Mouse (Mus musculus) thymus, adult 2 months (tissue): ENCODE data around the gene Marc2. TPM values are rescaled to one million over a fixed set of nuclear protein-coding genes. Genes with fewer than 3 reads are reported as not detected.

Experiments used
- DNase-seq: peaks from one replicate; pipeline ENCODE4 v3.0.0; 2021
- H3K27ac ChIP-seq: fragments of 200-500 bp; 2 replicates; pipeline ENCODE4 v1.5.1; 2012; ENCODE audit warnings: low read length, control low read depth; ENCODE audit not compliant: control insufficient read depth, insufficient read depth
- H3K27me3 ChIP-seq: fragments of 200-500 bp; 2 replicates; pipeline ENCODE4 v1.6.1; 2012; ENCODE audit warnings: mild to moderate bottlenecking, low read length, moderate library complexity, mixed read lengths; ENCODE audit not compliant: control insufficient read depth, insufficient read depth
- H3K36me3 ChIP-seq: fragments of 200-500 bp; 2 replicates; pipeline ENCODE4 v1.6.1; 2012; ENCODE audit warnings: mild to moderate bottlenecking, low read length, moderate library complexity; ENCODE audit not compliant: control insufficient read depth, insufficient read depth
- H3K4me1 ChIP-seq: fragments of 200-500 bp; replicated peaks from 2 replicates; pipeline ENCODE4 v1.6.1; 2012; ENCODE audit warnings: low read length; ENCODE audit not compliant: control insufficient read depth, insufficient read depth
- H3K4me3 ChIP-seq: fragments of 200-500 bp; 2 replicates; pipeline ENCODE4 v1.5.1; 2012; ENCODE audit warnings: mild to moderate bottlenecking, low read length, control low read depth, moderate library complexity; ENCODE audit not compliant: control insufficient read depth, insufficient read depth
- CTCF ChIP-seq: fragments of 200-500 bp; IDR thresholded peaks from 2 replicates; pipeline ENCODE4 v1.5.1; 2012; ENCODE audit warnings: mild to moderate bottlenecking, control low read depth, low read length, moderate library complexity, borderline replicate concordance; ENCODE audit not compliant: control insufficient read depth, poor library complexity, insufficient read depth; ENCODE audit errors: extremely low read depth
- POLR2A ChIP-seq: fragments of 200-500 bp; IDR thresholded peaks from 2 replicates; pipeline ENCODE4 v1.6.1; 2012; ENCODE audit warnings: mild to moderate bottlenecking, low read length, control low read depth, moderate library complexity; ENCODE audit not compliant: control insufficient read depth, poor library complexity, insufficient read depth; ENCODE audit errors: extremely low read depth
- WGBS: fragments of 180-500 bp; shearing (Covaris S2); methylation state at CpG from one replicate; pipeline ENCODE4 v1.1.7; 2018; 5-methylcytosine and 5-hydroxymethylcytosine counted together
- polyA plus RNA-seq: library from polyadenylated mRNA; depleted of rRNA; stranded (reverse); fragments of >200 nt; gene quantifications from 2 replicates; pipeline ENCODE4 v1.2.3, GENCODE M21; 2012; rRNA removed

Gene Marc2
- polyA plus RNA-seq, 1 experiment, result 76.3 TPM

- no peak overlapping the region for H3K27ac ChIP-seq
- WGBS, result 87% methylated on average over 3 of the region's 3 CpGs
- TF ChIP-seq POLR2A, result no peak
- no peak for TF ChIP-seq CTCF
- H3K27me3 ChIP-seq, result no peaks in the 10 kb centered on the region
- no peaks in the 10 kb centered on the region for H3K36me3 ChIP-seq
- DNase-seq, result no peak
- H3K4me1 ChIP-seq, result no peaks in the 10 kb centered on the region
- H3K4me3 ChIP-seq, result no peak overlapping the region
Observed at GRCm38 (mm10) chr1:184763866-184764265, 82.4 kb downstream of the Marc2 start.

Other genes with a start within 250 kb of the Marc2 start
- gene Hlx, start 113.8 kb downstream of the Marc2 start, polyA plus RNA-seq, result 15.5 and 18.4 TPM in 2 replicates
- gene Marc1, start 35.1 kb downstream of the Marc2 start, polyA plus RNA-seq, result 5.2 and 6.2 TPM in 2 replicates
- 3.2 and 3.7 TPM in 2 replicates for gene C130074G19Rik, start 36.8 kb upstream of the Marc2 start, polyA plus RNA-seq
- 1.5 and 1.9 TPM in 2 replicates for gene Mark1, start 153.1 kb upstream of the Marc2 start, polyA plus RNA-seq